Mouse (Mus musculus) Muller cell, postnatal 12 days (primary cell): Measurements from ENCODE around the gene Birc3.
"Not testable (repeated sequence)": the region's sequence is repeated elsewhere in the genome, so short reads cannot be mapped to it uniquely, and the experiment has no call there.

Experiments
- DNase-seq: peaks from one replicate; pipeline ENCODE4 v3.0.0-alpha.2; 2015; ENCODE audit errors: inconsistent ontology term

The Birc3 gene

DNA sequence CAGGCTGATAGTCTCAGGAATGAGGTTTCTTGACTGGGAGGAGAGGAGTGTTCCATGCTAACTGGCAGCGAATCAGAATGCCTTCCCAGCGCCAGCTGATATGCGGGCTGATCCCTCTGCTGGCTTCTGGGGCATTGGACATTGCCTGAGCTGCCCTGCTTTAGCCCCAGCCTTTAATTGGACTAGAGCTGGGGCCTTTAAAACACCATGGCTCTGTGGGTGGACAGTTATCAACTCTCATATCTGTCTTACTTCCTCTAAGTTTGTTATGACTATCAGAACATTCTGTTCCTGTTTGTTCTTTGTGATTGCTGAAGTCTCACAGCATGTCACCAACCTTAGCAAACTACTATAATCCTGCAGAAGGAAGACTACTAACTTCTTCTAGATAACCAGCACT lies 5.0 kb downstream of the Birc3 start:
- DNase-seq: no peak

DNA sequence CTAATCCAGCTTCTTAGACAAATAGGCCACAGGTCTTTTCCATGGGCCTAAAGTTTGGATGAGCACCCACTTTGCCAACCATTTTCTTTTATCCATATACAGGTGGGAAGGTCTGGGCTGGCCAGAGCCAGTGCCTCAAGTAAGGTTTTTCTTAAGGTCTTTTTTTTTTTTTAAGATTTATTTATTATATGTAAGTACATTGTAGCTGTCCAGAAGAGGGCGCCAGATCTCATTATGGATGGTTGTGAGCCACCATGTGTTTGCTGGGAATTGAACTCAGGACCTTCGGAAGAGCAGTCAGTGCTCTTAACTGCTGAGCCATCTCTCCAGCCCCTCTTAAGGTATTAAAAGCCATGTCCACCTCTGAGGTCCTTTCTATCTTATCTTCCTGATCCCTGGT lies 6.0 kb downstream of the Birc3 start:
- not testable (repeated sequence) for DNase-seq

DNA sequence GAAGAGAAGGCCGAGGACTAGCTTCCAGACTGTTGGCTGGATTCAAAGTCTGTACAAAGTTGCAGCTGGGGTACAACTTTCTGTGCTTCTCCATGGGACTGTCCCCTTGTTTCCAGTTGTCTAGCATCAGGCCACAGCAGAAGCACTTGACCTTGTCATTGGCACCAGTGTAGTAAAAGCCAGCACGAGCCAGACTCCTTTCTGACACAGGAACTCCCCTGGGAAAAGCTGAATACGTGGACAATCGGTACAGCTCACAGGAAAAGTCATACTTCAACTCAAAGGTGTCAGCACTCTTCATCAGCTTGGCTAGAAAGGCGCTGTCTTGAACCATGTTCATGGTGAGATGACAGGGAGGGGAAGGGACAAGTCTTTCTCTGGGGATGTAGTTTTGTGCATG lies 12.0 kb downstream of the Birc3 start:
- DNase-seq: no peak

DNA sequence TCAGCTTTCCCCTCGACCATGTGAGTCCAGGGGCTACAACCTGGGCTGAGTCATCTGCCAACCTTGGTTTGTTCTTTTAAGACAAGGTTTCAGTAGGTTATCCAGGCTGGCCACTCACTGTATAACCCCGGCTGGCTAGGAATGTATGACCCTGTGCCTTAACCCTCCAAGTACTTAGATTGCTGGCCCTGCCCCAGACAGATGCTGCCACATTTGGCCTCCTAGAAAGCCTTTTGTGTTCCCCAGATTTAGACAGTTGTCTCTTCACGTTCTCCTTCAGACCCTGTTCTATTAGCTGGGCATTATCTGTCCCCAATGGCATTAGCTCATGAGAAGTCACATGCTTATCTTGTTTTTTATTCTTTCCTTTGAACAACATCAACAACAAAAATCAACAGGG lies 17.1 kb downstream of the Birc3 start:
- DNase-seq: no peak

DNA sequence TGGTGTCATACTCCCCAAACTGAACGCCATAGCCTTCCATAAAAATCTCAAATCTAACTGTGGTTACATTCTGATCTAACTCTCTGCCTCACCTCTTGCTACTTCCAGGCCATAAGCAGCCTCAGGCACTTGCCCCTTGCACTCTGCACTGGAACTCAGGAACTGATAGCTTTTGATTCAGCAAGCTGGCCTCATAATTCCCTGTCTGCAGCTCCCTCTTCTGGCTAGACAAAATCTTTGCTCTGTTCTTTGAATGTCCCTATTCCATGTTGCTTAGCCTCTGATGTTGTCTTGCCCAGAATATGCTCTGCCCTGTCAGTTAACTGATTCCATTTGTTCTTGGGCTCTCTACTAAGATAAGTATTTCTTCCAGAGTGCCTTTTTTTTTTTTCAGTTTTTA lies 17.6 kb downstream of the Birc3 start:
- DNase-seq: peak; percentile 27

DNA sequence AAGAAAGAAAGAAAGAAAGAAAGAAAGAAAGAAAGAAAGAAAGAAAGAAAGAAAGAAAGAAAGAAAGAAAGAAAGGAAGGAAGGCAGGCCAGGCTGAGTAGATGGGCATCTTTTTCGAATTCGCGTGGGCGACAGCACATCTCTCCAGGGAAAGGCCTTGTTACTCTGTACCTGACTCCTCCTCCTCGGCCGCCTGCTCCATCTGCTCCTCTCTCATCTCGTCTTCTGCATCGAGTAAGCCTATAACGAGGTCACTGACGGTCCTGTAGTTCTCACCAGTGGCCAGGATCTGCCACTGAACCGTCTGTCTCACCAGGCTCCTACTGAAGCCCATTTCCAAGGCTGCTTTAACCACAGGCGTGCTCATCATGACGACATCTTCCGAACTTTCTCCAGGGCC lies 18.8 kb downstream of the Birc3 start:
- not testable (repeated sequence) for DNase-seq

DNA sequence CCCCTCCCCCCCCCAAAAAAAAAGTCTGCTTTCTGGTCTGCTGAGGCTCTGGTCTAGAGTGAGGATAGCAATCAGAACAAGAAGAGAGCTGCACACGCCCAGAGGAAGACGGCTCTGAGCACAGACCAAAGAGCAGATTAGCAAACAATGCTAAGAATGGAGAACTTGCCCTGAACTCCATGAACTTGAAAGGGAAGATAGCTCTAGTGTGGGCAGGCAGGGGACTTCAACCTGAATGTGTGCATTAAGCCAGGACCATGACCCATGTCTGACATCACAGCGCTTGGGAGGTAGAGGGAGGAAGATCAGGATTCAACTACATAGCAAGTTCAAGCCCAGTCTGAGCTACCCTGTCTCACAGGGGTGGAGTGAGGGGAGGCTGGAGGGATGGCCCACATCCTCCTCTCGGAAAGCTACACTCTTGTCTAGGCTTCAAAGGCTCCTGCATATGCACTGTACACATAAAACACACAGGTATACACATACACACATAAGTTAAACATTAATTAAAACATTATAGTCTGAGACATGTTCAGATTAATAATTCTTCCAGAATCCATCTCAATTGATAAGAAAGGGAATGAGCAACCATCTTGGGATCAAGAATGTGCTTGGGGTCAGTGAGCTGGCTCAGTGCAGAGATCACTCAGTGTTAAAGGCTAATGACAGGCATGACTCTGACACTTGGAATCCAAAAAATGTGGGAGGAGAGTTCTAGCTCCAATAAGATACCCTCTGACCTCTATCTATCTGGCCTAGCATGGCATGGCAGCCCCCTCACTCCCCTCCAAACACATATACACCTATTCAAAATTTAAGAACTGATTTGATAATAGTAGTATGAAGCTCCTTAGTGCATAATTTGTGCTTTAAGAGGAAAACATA lies 20.4 kb downstream of the Birc3 start:
- no peak for DNase-seq

DNA sequence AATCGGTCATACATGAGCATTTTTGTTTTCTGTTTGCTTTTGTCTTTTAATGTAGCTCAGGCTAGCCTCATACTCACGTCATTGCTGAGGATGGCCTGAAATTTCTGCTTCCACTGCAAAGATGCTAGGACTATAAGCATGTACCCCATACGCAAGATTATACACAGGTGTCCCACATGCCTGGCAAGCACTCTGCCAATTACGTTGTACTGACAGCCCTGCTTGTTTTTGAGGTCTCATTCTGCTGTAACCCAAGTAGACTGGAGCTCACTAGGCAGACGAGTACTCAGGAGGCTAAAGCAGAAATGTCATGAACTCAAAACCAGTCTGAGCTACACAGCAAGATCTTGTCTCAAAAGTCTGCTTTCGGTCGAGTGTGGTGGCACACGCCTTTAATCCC lies 21.1 kb downstream of the Birc3 start:
- DNase-seq: no peak

DNA sequence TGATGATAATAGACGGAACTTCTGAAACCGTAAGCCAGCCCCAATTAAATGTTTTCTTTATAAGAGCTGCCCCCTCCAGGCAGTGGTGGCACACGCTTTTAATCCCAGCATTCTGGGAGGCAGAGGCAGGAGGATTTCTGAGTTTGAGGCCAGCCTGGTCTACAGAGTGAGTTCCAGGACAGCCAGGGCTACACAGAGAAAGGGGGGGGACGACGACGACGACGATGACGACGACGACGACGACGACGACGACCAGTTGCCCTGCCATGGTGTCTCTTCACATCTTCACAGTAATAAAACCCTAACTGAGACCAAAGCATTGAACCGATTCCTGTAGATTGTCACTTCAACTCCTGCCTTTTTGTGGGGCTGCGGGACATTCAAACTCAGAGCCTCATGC lies 24.8 kb downstream of the Birc3 start:
- DNase-seq: no peak

DNA sequence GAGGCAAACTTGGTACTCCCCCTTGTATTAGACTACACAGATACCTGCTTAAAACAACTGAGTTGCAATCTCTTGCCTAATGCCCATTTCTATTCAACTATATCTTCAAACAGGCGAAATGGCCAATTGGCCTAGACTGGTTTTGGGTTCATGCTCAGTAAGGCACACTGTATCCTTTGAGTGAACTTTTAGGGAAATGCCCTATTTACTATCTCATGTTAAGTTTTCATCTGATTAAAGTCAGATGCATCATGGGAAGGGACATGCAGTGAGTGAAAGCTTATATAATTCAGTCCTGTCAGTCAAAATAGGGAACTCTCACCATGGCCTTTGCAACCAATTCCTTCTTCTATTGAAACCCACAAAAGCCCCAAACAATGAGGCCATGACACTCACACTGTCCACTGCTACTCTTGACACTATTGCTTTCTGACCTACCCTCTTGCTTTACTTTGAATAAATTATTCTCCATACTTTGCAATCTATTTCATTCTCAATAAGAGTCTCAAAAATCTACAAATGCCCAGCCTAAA lies 26.3 kb downstream of the Birc3 start:
- DNase-seq: no peak

DNA sequence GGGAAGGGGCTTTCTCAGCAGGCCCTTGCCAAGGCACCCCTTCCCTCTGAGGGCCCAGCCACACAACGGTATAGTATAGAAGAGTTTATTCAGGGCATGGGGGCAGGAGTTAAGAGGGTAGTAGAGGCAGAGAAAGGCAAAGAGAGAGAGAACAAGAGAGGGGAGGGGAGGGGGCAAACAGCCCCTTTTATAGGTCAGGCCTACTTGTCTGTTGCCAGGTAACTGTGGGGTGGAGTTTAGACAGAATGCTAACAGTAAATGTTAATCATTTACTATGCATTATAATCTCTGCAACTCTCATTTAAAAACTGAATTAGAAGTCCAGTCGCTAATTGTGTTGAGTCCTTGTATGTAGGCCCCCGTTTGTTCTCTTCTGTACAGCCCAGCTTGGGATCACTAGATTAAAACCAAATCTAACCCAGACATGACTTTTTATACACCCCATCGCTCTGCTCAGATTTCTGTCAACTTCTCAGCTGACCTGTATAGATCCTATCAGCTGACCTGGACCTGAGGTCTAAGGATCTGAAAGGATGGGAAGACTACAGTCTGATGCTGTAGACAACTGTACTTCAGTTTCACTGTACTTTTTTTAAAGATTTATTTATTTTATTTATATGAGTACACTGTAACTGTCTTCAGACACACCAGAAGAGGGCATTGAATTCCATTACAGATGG lies 27.6 kb downstream of the Birc3 start:
- no peak for DNase-seq

DNA sequence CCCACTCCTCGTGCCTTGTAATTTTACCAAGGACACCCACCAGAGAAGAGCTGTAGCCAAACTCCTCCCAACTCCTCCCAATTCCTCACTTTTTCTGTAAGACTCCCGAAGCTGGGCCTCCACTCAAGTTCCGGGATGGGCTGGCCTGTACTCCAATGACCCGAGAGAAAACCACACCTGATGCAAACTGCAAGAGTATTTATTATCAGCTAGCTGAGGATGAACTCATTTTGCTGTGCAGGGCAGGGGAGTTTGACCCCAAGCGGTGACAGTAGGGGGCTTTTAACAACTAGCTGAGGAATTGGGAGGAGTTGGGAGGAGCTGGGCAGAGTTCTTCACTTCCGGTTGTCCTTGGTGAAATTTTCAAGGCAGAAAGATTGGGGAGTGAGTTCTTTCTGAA lies 31.8 kb downstream of the Birc3 start:
- DNase-seq: no peak

DNA sequence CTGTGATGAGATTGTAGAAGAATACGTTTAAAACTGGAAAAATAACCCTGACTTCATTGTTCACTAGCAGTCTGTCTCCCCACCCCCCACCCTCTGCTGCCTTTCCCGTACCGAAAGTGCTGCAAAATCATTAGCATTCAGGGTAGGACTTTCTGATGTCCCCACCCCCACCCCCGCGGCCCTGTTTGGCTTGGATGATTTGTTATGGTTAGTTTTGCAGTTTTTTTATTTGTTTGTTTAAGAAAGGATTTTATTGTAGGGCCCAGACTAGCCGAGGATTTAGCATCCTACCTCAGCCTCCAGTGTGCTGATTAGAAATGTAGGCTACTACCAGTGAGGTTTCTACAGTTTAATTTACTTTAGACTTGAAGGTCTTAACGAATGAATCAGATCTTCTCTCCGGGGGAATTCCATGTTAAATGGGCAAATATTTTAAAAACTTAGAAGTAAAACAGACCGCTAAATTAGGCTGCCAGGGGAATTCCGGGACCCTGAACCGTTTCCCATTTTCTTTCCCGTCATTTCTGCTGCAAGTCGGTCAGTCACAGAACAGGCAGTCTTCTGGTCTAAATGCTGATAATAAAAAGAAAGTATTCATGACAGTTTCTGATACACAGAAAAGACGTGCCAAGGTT lies 35.1 kb downstream of the Birc3 start:
- peak; percentile 85 for DNase-seq

DNA sequence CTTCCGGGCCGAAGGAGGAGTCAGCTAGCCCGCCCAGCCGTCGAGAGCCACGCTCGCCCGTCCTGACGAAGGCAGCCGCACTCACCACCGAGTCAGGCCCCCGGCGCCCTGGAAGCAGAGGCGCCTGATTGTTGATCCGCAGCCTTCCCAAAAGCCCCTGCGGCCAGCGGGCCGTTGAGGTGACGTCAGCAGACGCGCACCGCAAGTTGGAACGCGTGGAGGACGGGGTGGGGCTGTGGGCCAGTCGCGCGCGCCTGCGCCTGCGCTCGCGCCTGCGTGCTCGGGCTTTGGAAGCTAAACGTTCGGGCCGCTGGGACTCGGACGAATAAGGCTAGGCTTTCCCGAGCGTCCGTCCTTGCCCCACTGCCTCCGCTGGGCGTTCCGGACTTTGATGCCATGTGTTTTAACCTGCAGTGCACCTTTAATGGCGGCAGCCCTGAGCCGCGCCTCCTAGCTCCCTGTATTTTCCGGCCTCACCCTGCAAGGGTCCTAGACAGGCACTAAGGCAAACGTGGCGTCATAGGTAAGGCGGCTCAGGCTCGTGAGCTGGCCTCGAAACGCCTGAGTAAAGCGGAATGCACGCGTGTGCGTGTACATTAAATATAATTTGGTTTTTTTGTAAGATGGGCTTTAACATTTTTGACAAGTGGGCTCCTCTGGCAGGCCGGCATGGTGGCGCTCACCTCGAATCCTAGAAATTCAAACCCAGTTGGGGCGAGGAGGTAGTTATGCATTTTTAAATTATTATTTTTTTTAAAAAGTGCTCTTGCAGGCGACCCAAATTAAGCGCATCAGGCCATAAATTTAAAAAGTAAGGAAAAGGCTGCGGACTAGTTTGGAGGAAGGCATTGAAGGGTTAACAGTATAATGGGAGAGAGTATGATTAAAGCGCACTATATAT lies 35.8 kb downstream of the Birc3 start, which contains the start of gene Birc2:
Gene Birc2, minus strand, starts transcription at position 160 of the 901 bp plus-strand sequence.
- peak; percentile 99 for DNase-seq

DNA sequence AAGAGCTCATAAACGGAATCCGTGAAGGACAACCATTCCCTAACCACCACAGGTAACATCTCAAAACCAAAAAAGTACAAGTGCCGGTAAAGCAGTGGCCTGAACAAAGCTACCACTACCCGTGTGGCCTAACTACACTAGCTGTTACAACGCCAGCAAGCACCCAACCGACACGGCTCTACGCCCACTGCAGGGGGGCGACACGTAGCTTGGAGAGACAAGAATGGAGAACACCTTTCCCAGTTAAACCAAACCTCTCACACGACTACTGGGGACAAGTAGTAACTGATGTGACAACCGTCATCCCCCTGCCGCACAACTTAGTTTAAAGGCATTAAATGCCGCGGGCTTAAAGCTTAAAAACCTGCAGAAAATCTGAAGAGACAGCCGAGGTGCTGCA lies 36.7 kb downstream of the Birc3 start:
- DNase-seq: peak; percentile 56

DNA sequence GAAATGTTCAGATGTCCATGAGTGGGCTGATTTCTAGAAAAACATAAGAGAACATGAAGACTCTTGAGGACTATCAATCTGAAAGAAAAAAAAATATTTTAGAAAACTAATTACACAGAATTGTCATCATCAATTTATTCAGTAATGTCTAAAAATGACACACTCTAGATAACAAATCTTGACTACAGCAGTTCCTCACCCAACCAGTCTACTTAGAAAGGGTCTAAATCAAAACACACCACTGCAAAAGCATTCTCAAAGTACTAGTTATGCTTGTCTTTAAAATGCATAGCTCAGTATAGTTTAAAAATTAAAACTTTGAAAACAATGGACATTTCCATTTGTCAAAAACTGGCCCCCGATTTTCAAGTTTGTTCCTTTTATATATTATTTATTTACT lies 37.7 kb downstream of the Birc3 start:
- no peak for DNase-seq

DNA sequence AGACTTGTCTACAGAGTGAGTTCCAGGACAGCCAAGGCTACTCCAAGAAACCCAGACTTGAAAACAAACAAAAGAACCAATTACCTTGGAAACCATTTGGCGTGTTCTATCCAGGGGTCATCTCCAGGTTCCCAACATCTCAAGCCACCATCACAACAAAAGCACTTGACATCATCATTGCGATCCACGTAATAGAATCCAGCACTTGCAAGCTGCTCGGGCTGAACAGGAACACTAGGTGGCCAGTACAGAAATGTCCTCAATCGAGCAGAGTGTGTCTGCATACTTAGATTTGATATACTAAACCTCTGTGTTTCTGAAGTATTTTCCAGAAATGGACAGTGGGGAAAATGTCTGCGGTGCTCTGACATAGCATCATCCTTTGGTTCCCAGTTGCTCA lies 39.6 kb downstream of the Birc3 start:
- DNase-seq: no peak

DNA sequence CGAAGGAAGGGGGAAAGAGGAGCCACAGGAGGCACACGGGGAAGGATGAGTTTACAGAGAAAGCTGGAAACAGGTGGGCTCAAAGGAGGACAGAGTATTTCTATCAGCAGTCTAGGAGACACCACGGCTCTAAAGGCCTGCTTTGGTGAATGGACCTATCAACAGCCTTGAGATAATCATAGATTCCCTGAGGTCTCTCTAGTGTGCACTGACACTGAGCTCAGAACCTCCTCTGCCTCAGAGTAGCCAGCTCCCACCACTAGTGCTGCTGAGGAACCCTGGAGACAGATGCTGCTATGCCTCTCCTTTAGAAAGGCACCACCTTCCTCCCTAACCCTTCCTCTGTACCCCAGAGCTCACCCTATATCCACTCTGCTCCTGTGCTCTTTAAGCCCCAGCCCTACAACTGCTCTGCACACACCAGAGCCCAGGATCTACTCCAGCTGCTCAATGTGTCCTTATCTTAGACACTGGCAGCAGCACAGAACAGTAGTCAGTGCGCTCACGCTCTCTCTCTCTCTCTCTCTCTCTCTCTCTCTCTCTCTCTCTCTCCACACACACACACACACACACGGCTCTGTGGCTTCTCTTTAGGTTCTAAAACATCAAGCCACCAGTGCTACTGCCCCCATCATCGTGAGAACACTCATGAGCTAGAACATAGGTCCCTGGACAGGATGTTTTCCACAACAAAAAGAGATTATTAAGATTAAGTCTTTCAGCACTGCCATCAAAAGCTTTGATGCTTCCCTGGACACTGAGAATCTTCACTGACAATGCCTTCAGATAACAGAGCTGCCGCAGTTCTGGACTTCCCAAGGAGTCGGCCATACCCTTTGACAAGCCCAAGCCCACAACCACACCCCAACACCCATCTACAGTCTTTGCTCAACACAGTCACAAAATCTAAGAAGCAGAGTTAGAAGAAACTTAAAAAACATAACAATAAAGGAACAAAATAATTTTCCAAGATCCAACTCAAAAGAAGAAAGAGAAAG lies 43.2 kb downstream of the Birc3 start:
- no peak for DNase-seq

DNA sequence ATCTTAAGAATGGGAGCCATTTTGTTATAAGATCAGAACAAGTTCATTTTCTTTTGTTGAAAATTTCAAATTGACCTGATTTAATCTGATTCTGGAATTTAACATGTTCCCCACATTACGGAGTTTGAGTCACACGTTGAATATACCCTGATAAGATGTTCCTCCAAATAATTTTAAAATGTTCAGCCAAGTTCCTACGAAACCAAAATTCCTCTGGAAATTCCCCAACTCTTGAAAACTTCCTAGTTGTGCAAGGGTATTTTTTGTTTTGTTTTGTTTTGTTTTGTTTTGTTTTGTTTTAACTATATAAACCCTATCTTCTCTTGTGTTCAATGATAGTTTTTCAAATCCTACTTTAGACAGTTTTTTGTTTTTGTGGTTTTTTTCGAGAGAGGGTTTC lies 44.3 kb downstream of the Birc3 start:
- no peak for DNase-seq

DNA sequence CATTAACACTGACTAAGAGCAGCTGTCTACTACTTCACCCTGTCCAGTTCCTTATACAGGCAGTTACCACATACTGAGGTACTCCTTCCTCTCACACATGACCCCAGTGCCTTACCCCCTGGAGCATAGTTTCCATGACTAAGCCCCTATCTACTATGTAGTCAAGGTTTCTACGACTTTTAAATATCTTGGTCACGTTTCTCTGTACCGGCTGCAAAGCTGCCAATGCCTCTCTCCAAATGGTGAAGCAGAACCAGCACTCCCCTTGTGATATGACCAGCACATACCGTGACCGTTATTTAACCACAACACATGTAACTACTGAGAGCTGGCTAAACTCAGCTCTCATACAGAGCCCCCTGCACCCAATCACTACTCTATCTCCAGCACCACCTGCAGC lies 48.1 kb downstream of the Birc3 start:
- no peak for DNase-seq
